Mouse (Mus musculus) embryonic fibroblast, embryonic 13.5 days (primary cell): Measurements from ENCODE around the gene Mrpl42. TPM values are rescaled to one million over a fixed set of nuclear protein-coding genes. Genes with fewer than 3 reads are reported as not detected.

Source experiments
- H3K27ac ChIP-seq: 2 replicates; pipeline ENCODE4 v1.5.1; 2012; ENCODE audit warnings: low read length, control low read depth, inconsistent platforms; ENCODE audit not compliant: insufficient read depth
- H3K4me1 ChIP-seq: 2 replicates; pipeline ENCODE4 v1.6.1; 2011; ENCODE audit warnings: low read length; ENCODE audit not compliant: control insufficient read depth, insufficient read depth
- H3K4me3 ChIP-seq: 2 replicates; pipeline ENCODE4 v1.5.1; 2011; ENCODE audit warnings: mild to moderate bottlenecking, control low read depth, low read length; ENCODE audit not compliant: insufficient read depth
- CTCF ChIP-seq: IDR thresholded peaks from 2 replicates; pipeline ENCODE4 v1.5.1; 2011; ENCODE audit warnings: mild to moderate bottlenecking, control low read depth, low read length, moderate library complexity, borderline replicate concordance; ENCODE audit not compliant: insufficient read depth
- POLR2A ChIP-seq: IDR thresholded peaks from 2 replicates; pipeline ENCODE4 v1.6.1; 2011; ENCODE audit warnings: low read depth, mild to moderate bottlenecking, control low read depth, low read length, moderate library complexity
- polyA plus RNA-seq: library from polyadenylated mRNA; stranded (reverse); fragments of >200 nt; gene quantifications from 2 replicates; pipeline ENCODE4 v1.2.4, GENCODE M21; 2011; ENCODE audit warnings: low read depth; ENCODE audit not compliant: missing spikeins, insufficient read length

The Mrpl42 gene
- polyA plus RNA-seq, 1 experiment = 93.8 TPM

- no peak overlapping the region for H3K4me3 ChIP-seq
These were observed 37.2 kb downstream of the Mrpl42 start for GRCm38 (mm10) chr10:95464527-95464926.

GRCm38 (mm10) chr10:95462231-95462630 is 39.5 kb downstream of the Mrpl42 start:
- H3K27ac ChIP-seq = no peak overlapping the region
- no peak overlapping the region for H3K4me3 ChIP-seq
- H3K4me1 ChIP-seq = no peaks in the 10 kb centered on the region
- TF ChIP-seq POLR2A (no peak), CTCF (no peak)

More at GRCm38 (mm10) chr10:95464527-95464926, 37.2 kb downstream of the Mrpl42 start:
- no peaks in the 10 kb centered on the region for H3K4me1 ChIP-seq
- H3K27ac ChIP-seq = no peak overlapping the region
- TF ChIP-seq CTCF (no peak), POLR2A (no peak)

- no peak for TF ChIP-seq POLR2A
- TF ChIP-seq CTCF = no peak
- no peaks in the 10 kb centered on the region for H3K4me1 ChIP-seq
- no peak overlapping the region for H3K4me3 ChIP-seq
- no peak overlapping the region for H3K27ac ChIP-seq
These were observed 40.6 kb downstream of the Mrpl42 start for GRCm38 (mm10) chr10:95461053-95461553.

GRCm38 (mm10) chr10:95458050-95458806 is 43.5 kb downstream of the Mrpl42 start:
- no peaks in the 10 kb centered on the region for H3K4me1 ChIP-seq
- H3K27ac ChIP-seq = no peak overlapping the region
- TF ChIP-seq CTCF = no peak
- TF ChIP-seq POLR2A = no peak
- H3K4me3 ChIP-seq = no peak overlapping the region

GRCm38 (mm10) chr10:95457367-95458049 is 44.2 kb downstream of the Mrpl42 start:
- TF ChIP-seq POLR2A (no peak), CTCF (no peak)
- Histone ChIP-seq H3K4me3 (no peak overlapping the region), H3K4me1 (no peaks in the 10 kb centered on the region), H3K27ac (no peak overlapping the region)

GRCm38 (mm10) chr10:95456103-95456502 is 45.6 kb downstream of the Mrpl42 start:
- Histone ChIP-seq H3K4me1 (no peaks in the 10 kb centered on the region), H3K27ac (no peak overlapping the region), H3K4me3 (no peak overlapping the region)
- TF ChIP-seq CTCF = no peak
- no peak for TF ChIP-seq POLR2A

- Histone ChIP-seq H3K27ac (no peak overlapping the region), H3K4me3 (no peak overlapping the region)
- no peak for TF ChIP-seq POLR2A
- no peak for TF ChIP-seq CTCF
These were observed 48.5 kb downstream of the Mrpl42 start for GRCm38 (mm10) chr10:95453282-95453681.

GRCm38 (mm10) chr10:95449033-95449432 is 52.7 kb downstream of the Mrpl42 start:
- Histone ChIP-seq H3K4me1 (no peaks in the 10 kb centered on the region), H3K4me3 (no peak overlapping the region), H3K27ac (no peak overlapping the region)
- no peak for TF ChIP-seq CTCF
- TF ChIP-seq POLR2A = no peak

More at GRCm38 (mm10) chr10:95453282-95453681, 48.5 kb downstream of the Mrpl42 start:
- H3K4me1 ChIP-seq = no peaks in the 10 kb centered on the region

GRCm38 (mm10) chr10:95447954-95448353 is 53.8 kb downstream of the Mrpl42 start:
- H3K4me1 ChIP-seq = no peaks in the 10 kb centered on the region
- TF ChIP-seq POLR2A = no peak
- TF ChIP-seq CTCF = no peak
- H3K27ac ChIP-seq = no peak overlapping the region
- no peak overlapping the region for H3K4me3 ChIP-seq
